Mouse (Mus musculus): ENCODE measurements around the gene Slco2a1. TPM values are rescaled to one million over a fixed set of nuclear protein-coding genes. Genes with fewer than 3 reads are reported as not detected.
A peak's percentile ranks its signal among the peaks of the same experiment; 100 is the strongest.

The Slco2a1 gene
- total and polyA plus RNA-seq, 3 experiments: 0.14 TPM; not detected in 2

GRCm38 (mm10) chr9:103004343-103004742 is 15.8 kb downstream of the Slco2a1 start:
- Histone ChIP-seq H3K9me3 (replicated peaks; ENCODE audit: low read length) (no peaks in the 10 kb centered on the region), H3K36me3 (replicated peaks in 1 of 2; ENCODE audit: control insufficient read depth in 1 of 2, insufficient read depth in 1 of 2, low read length in 1 of 2) (no peaks in the 10 kb centered on the region), H3K9ac (ENCODE audit: insufficient read depth, low read depth) (no peak overlapping the region), H3K79me2 (replicated peaks; ENCODE audit: control insufficient read depth, extremely low read depth, insufficient read depth, poor library complexity, severe bottlenecking) (no peaks in the 10 kb centered on the region), H3K27ac (ENCODE audit: insufficient read depth, low read depth) (no peak overlapping the region), H3K27me3 (replicated peaks) (peaks cover 49% of the 10 kb centered on the region), H3K4me2 (ENCODE audit: insufficient read depth, low read depth, poor library complexity, severe bottlenecking) (no peak overlapping the region), H3K4me1 (ENCODE audit: control insufficient read depth in 1 of 2, insufficient read depth in 2 of 2) (peaks cover 6 to 21% of the 10 kb centered on the region in 2 experiments; a peak in 3 of 4 replicates), H3K4me3 (replicated peaks in 1 of 3; ENCODE audit: low read depth in 2 of 3, low read length in 2 of 3, poor library complexity in 1 of 3) (no peak overlapping the region)
- DNase-seq (ENCODE audit: extremely low read depth): no peak
- no peak for TF ChIP-seq ZNF384 (IDR thresholded peaks at IDR 0.05; ENCODE audit: low read depth, low read length)
- TF ChIP-seq MEF2A (IDR thresholded peaks at IDR 0.05; ENCODE audit: borderline replicate concordance, low read depth, low read length): no peak
- TF ChIP-seq ETS1 (conservative IDR thresholded peaks at IDR 0.05; ENCODE audit: low read depth, low read length): no peak
- no peak for TF ChIP-seq USF2 (conservative IDR thresholded peaks at IDR 0.05; ENCODE audit: low read depth, low read length)
- no peak for TF ChIP-seq MAFK (IDR thresholded peaks at IDR 0.05; ENCODE audit: insufficient replicate concordance, low read length)
- no peak for TF ChIP-seq SMC3 (IDR thresholded peaks at IDR 0.05; ENCODE audit: low read depth, low read length)
- in situ Hi-C loops (cut with MboI; ENCODE audit: low pct_ligation_motif_present, low pct_unique_long_range_greater_than_20kb, low sequenced_read_pairs) (no loop called here), dilution Hi-C loops (cut with MboI; ENCODE audit: extremely low pct_ligation_motif_present, extremely low pct_unique_long_range_greater_than_20kb, low sequenced_read_pairs) (no loop called here)

GRCm38 (mm10) chr9:103007699-103008078 is 19.2 kb downstream of the Slco2a1 start:
- H3K4me1 ChIP-seq (ENCODE audit: control insufficient read depth in 1 of 2, insufficient read depth in 2 of 2): peaks cover 6 to 21% of the 10 kb centered on the region in 2 experiments; a peak in 3 of 4 replicates
- no peaks in the 10 kb centered on the region for H3K36me3 ChIP-seq (replicated peaks in 1 of 2; ENCODE audit: control insufficient read depth in 1 of 2, insufficient read depth in 1 of 2, low read length in 1 of 2)
- no peaks in the 10 kb centered on the region for H3K79me2 ChIP-seq (replicated peaks; ENCODE audit: control insufficient read depth, extremely low read depth, insufficient read depth, poor library complexity, severe bottlenecking)
- no peak overlapping the region for H3K4me3 ChIP-seq (replicated peaks in 1 of 3; ENCODE audit: low read depth in 2 of 3, low read length in 2 of 3, poor library complexity in 1 of 3)
- H3K27ac ChIP-seq (ENCODE audit: insufficient read depth, low read depth): no peak overlapping the region
- H3K9ac ChIP-seq (ENCODE audit: insufficient read depth, low read depth): no peak overlapping the region
- H3K9me3 ChIP-seq (replicated peaks; ENCODE audit: low read length): no peaks in the 10 kb centered on the region
- in situ Hi-C loops (cut with MboI; ENCODE audit: low pct_ligation_motif_present, low pct_unique_long_range_greater_than_20kb, low sequenced_read_pairs): no loop called here
- peaks cover 36% of the 10 kb centered on the region for H3K27me3 ChIP-seq (replicated peaks)
- DNase-seq (ENCODE audit: extremely low read depth): peak; percentile 34
- 0 out of 2 replicates have a peak overlapping the region, but pooled peaks have one; percentile 7 for H3K4me2 ChIP-seq (ENCODE audit: insufficient read depth, low read depth, poor library complexity, severe bottlenecking)
- dilution Hi-C loops (cut with MboI; ENCODE audit: extremely low pct_ligation_motif_present, extremely low pct_unique_long_range_greater_than_20kb, low sequenced_read_pairs): no loop called here
- TF ChIP-seq GABPA (IDR thresholded peaks at IDR 0.05; ENCODE audit: insufficient replicate concordance, low read depth, low read length) (no peak), MXI1 (IDR thresholded peaks at IDR 0.05; ENCODE audit: low read depth, low read length) (no peak), TCF12 (IDR thresholded peaks at IDR 0.05; ENCODE audit: low read depth, low read length) (no peak)

GRCm38 (mm10) chr9:103008079-103008855 is 19.8 kb downstream of the Slco2a1 start:
- no peak for DNase-seq (ENCODE audit: extremely low read depth)
- H3K4me2 ChIP-seq (ENCODE audit: insufficient read depth, low read depth, poor library complexity, severe bottlenecking): 0 out of 2 replicates have a peak overlapping the region, but pooled peaks have one; percentile 7
- H3K36me3 ChIP-seq (replicated peaks in 1 of 2; ENCODE audit: control insufficient read depth in 1 of 2, insufficient read depth in 1 of 2, low read length in 1 of 2): no peaks in the 10 kb centered on the region
- no peak overlapping the region for H3K27ac ChIP-seq (ENCODE audit: insufficient read depth, low read depth)
- H3K79me2 ChIP-seq (replicated peaks; ENCODE audit: control insufficient read depth, extremely low read depth, insufficient read depth, poor library complexity, severe bottlenecking): no peaks in the 10 kb centered on the region
- H3K9me3 ChIP-seq (replicated peaks; ENCODE audit: low read length): no peaks in the 10 kb centered on the region
- dilution Hi-C loops (cut with MboI; ENCODE audit: extremely low pct_ligation_motif_present, extremely low pct_unique_long_range_greater_than_20kb, low sequenced_read_pairs): no loop called here
- no peak overlapping the region for H3K9ac ChIP-seq (ENCODE audit: insufficient read depth, low read depth)
- peaks cover 6 to 21% of the 10 kb centered on the region in 2 experiments; a peak in 3 of 4 replicates for H3K4me1 ChIP-seq (ENCODE audit: control insufficient read depth in 1 of 2, insufficient read depth in 2 of 2)
- in situ Hi-C loops (cut with MboI; ENCODE audit: low pct_ligation_motif_present, low pct_unique_long_range_greater_than_20kb, low sequenced_read_pairs): no loop called here
- peaks cover 34% of the 10 kb centered on the region for H3K27me3 ChIP-seq (replicated peaks)
- TF ChIP-seq E2F4 (IDR thresholded peaks at IDR 0.05; ENCODE audit: insufficient replicate concordance, low read depth, low read length) (no peak), SMC3 (IDR thresholded peaks at IDR 0.05; ENCODE audit: low read depth, low read length) (no peak), MEF2A (IDR thresholded peaks at IDR 0.05; ENCODE audit: borderline replicate concordance, low read depth, low read length) (no peak), ZC3H11A (IDR thresholded peaks at IDR 0.05; ENCODE audit: low read depth, low read length) (no peak), CHD2 (IDR thresholded peaks at IDR 0.05; ENCODE audit: low read length) (no peak), MAX (IDR thresholded peaks at IDR 0.05; ENCODE audit: low read length) (no peak), PAX5 (IDR thresholded peaks at IDR 0.05; ENCODE audit: low read length) (no peak), MAZ (IDR thresholded peaks at IDR 0.05; ENCODE audit: low read depth, low read length) (no peak), KAT2A (IDR thresholded peaks at IDR 0.05; ENCODE audit: insufficient replicate concordance, low read length) (no peak), MXI1 (IDR thresholded peaks at IDR 0.05; ENCODE audit: low read depth, low read length) (no peak)
- H3K4me3 ChIP-seq (replicated peaks in 1 of 3; ENCODE audit: low read depth in 2 of 3, low read length in 2 of 3, poor library complexity in 1 of 3): no peak overlapping the region

Data from CH12.LX (cell line).